Mouse (Mus musculus) thymus, postnatal 25 days (tissue): ENCODE results near the gene Npat.

Source experiments
- DNase-seq: peaks from one replicate; pipeline ENCODE4 v3.0.0; 2022

Gene Npat

DNA sequence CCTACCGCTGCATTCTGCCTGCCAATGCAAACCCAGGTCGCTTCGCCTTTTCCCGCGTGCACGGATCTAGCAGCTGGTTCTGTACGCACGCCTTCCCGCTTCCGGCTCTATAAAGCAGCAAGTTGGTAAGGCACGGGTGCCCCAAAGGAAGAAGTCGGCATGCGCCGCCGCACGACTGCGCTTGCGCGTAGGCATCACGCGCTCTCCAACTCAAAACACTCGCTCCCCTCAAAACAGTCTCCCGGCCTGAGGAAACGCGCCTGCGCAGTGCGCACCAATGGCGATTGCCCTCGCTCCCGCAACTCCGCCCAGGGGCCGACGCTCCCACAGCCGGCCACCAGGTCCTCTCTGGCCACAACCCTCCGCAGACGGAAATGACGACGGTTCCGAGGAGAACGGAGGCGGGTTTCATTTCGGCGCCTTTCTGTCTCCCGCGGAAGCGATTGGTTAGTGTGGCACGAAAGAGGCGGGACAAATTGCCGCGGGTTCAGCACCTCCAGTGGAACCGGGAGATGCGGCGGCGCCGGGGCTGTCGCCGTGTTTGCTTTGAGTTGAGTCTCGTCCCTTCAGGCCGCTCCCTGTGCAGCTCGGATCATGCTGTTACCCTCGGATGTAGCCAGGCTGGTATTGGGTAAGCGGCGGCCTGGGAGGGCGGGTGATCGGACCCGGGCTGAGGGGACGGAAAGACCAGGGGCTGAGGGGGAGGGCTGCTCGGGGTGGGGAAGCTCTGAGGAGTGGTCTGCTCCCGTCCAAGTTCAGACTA, at the start of gene Npat, which contains the start of gene Atm:
Gene Npat, plus strand, starts transcription at position 490 of the 763 bp plus-strand sequence.
Gene Atm, minus strand, starts transcription at position 183 of the 763 bp plus-strand sequence.
- peak; percentile 99 for DNase-seq

GRCm38 (mm10) chr9:53508053-53508452, 28.8 kb upstream of the Npat start:
- no peak for DNase-seq

GRCm38 (mm10) chr9:53514091-53514490, 22.8 kb upstream of the Npat start:
- no peak for DNase-seq

- no peak for DNase-seq
Observed at GRCm38 (mm10) chr9:53517373-53518009, 19.4 kb upstream of the Npat start.

- peak; percentile 13 for DNase-seq
Observed at GRCm38 (mm10) chr9:53535416-53536320, 1.2 kb upstream of the Npat start.

- DNase-seq, result no peak
Observed at GRCm38 (mm10) chr9:53537336-53537965, 604 bp downstream of the Npat start.

- DNase-seq, result no peak
Observed at GRCm38 (mm10) chr9:53570662-53571061, 33.8 kb downstream of the Npat start.

DNA sequence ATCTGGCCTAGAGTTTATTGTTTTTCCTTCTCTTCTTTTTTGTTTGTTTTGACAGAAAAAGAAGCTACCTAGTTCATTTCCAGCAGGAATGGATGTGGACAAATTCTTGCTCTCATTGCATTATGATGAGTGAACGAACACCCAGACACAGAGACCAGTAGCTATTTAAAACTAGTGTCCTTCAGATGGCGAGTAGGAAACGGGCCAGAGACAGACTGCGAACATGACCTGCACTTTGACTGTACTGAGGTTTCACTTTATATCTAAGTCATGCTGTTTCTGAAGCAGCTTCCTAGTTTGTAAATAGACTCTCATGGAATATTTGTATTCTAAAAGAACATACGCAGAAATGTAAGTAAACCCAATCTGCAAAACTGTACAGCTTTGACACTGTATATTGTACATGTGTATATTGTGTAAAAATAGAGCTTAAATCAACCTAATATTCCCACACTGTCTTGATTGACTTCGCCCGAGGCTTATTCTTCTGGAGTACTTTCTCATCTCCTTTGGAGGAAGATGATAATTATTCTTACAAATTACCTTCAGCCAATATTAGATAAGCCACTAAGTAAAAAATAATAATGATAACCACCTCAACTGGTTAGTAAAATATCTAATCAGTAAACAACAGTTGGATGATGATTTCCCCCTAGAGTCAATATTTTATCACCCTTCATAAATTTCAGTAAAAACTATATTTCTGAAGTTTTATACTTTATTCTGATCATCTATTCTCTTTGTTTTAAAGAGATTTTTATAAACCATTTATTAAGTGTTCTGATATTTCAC, 35.9 kb downstream of the Npat start:
- DNase-seq, result no peak

DNA sequence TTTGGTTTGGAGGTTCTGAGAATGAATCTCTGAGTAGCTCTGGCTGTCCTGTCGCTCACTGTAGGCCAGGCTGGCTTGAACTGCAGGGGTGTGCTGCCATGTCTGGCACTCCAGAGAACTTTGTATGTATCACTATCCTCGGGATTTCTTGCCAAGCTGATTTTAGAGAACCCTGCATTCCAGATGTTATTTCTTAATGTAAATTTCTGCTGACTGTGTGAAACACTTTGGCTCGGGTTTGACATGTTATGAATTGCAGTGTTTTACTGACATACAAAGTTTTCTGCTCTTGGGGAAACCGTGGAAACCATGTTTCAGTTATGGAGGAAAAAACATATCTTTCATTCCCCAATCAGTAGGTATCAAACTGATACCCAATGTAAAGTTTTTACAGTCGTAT, 38.9 kb downstream of the Npat start:
- no peak for DNase-seq

DNA sequence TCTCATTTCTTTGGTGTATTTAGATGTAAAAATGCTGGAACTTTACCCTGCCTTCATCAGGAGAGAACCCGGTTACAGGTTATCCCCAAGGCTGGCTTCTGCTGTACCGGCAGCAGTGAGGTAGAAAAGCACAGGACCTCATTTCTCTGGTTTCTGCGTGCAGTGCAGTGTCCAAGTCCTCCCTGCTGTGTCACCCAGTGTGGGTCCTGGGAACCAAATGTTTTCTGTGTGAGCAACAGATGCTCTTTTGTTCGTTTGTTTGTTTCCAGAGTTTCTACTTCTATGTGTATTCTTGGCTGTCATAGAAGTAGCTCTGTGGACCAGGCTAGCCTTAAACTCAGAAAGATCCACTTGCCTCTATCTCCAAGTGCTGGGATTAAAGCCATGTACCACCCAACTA, 45.0 kb downstream of the Npat start:
- DNase-seq, result no peak

DNA sequence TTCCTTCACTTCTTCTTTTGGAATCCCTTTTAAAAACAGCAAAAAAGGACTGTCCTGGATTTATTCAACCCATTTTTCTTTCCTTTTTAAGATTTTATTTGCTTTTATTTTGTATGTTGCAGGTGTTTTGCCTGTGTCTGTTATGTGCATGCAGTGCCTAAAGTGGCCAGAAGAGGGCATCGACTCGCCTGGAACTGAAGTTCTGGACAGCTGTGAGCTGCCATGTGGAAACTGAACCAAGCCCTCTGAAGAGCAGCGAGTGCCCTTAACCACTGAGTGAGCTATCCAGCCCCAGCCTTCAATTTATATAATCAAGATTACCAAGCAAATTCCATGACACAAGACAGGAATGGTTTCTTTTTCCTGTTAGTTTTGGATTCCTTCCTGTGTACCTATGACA, 57.9 kb downstream of the Npat start:
- DNase-seq, result peak; percentile 78

- DNase-seq, result no peak
Observed at GRCm38 (mm10) chr9:53596971-53597600, 60.2 kb downstream of the Npat start.

- DNase-seq, result no peak
Observed at GRCm38 (mm10) chr9:53598631-53599030, 61.8 kb downstream of the Npat start.

DNA sequence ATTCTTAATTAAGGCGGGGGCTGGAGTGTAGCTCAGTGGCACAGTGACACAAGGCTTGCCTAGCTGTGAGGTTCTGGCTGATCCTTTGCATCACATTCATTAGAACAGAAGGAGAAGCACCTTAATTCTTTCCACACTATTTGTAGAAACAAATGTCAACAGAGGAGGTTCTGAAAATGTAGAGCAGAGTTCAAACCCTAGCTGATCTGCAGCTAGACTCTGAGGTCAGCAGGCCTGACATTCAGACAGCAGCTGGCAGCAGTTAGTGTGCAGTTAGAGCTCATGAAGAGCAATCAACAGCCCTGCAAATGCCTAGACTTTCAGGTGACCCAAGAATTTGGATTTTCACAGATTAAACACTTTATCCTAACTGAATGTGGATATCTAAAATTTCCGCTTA, 64.7 kb downstream of the Npat start:
- no peak for DNase-seq

GRCm38 (mm10) chr9:53603384-53603783, 66.5 kb downstream of the Npat start:
- peak; percentile 8 for DNase-seq

- no peak for DNase-seq
Observed at GRCm38 (mm10) chr9:53603849-53604248, 67.0 kb downstream of the Npat start.

DNA sequence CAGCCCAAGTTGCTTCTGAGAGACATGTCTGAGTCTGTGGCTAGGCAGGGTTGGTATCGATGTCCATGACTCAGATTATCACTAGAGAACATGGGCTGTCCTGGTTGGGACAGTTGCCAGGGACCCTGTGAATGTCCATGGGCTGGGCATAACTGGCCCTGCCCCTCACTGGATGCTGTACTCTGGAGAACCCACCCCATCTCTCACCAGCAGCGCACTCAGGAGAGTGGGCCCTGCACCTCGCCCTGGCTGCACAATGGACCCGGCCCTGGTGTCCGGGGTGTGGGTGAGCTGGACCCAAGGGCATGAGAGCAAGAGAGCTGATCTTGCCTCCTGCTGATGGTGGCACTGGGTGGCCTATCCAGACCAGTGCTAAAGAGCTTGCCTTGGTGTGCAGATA, 68.1 kb downstream of the Npat start:
- no peak for DNase-seq

GRCm38 (mm10) chr9:53607192-53607591, 70.3 kb downstream of the Npat start:
- DNase-seq, result no peak

- no peak for DNase-seq
Observed at GRCm38 (mm10) chr9:53607816-53608215, 71.0 kb downstream of the Npat start.

DNA sequence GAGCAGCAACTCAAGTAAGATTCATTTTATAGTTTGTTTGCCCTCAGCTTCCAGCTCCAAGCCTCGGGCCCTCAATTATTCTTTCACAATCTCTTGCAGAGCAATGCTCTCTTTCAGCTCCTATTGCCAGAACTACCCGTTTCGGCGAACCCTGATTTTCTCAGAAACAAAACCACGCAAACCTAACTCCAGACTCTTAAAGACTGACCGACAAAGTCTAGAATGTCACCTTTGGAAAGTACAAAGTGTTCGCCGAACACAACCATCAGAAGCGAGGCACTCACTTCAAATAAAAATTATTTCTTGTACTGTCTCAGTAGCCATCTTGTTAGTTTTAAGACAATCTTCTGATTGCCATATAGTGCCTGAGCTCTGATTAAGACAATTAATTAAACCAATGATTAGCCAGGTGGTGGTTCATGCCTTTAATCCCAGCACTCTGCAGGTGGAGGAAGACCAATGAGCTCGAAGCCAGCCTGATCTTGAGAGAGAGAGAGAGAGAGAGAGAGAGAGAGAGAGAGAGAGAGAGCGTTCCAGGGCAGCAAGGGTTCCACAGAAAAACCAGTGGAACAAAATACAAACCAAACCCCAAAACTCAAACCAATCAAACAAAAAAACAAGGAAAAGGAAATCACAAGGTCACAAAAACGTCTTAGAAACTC, 72.6 kb downstream of the Npat start:
- DNase-seq, result no peak
